Mouse (Mus musculus): ENCODE data around the gene Slc19a1. TPM values are rescaled to one million over a fixed set of nuclear protein-coding genes. Genes with fewer than 3 reads are reported as not detected.

Slc19a1 gene
- 16.5 and 17.5 TPM in 2 replicates for polyA plus RNA-seq (2012; rRNA removed)

GRCm38 (mm10) chr10:77031768-77032375, at the start of gene Slc19a1:
Gene Slc19a1, plus strand, starts transcription at chr10:77032241.

Other genes with a start within 250 kb of the Slc19a1 start
- gene Pcbp3, start 70.4 kb upstream of the Slc19a1 start, polyA plus RNA-seq (2012; rRNA removed), result 5.7 and 6.4 TPM in 2 replicates
- 31.4 and 43.6 TPM in 2 replicates for gene Col18a1, start 134.3 kb downstream of the Slc19a1 start, polyA plus RNA-seq (2012; rRNA removed)
- gene Pofut2, start 227.0 kb downstream of the Slc19a1 start, polyA plus RNA-seq (2012; rRNA removed), result 32.1 and 37.4 TPM in 2 replicates